Mouse (Mus musculus) heart, embryonic 13.5 days (tissue): ENCODE data around the gene Tmeff1. TPM values are rescaled to one million over a fixed set of nuclear protein-coding genes. Genes with fewer than 3 reads are reported as not detected.
"Not testable (repeated sequence)": the region's sequence is repeated elsewhere in the genome, so short reads cannot be mapped to it uniquely, and the experiment has no call there.

Source experiments
- ATAC-seq: fragments of 200-750 bp; cut with Nextera tagmentation; 2 replicates; pipeline ENCODE4 v1.8.0; 2017; ENCODE audit warnings: moderate TSS enrichment; ENCODE audit not compliant: insufficient number of reproducible peaks, low FRiP score, low TSS enrichment; ENCODE audit errors: extremely low read depth
- H3K27ac ChIP-seq: fragments of 300-500 bp; sonication (generic); replicated peaks from 2 replicates; pipeline ENCODE4 v1.5.1; 2015; ENCODE audit warnings: moderate library complexity, mild to moderate bottlenecking, inconsistent platforms
- H3K27me3 ChIP-seq: fragments of 300-500 bp; sonication (generic); replicated peaks from 2 replicates; pipeline ENCODE4 v1.6.1; 2015; ENCODE audit warnings: mild to moderate bottlenecking, inconsistent platforms
- H3K36me3 ChIP-seq: fragments of 300-500 bp; sonication (generic); 2 replicates; pipeline ENCODE4 v1.6.1; 2015; ENCODE audit warnings: mild to moderate bottlenecking, inconsistent platforms
- H3K4me1 ChIP-seq: fragments of 300-500 bp; sonication (generic); 2 replicates; pipeline ENCODE4 v1.6.1; 2015; ENCODE audit warnings: inconsistent platforms
- H3K4me2 ChIP-seq: fragments of 300-500 bp; sonication (generic); 2 replicates; pipeline ENCODE4 v1.6.1; 2015; ENCODE audit warnings: inconsistent platforms, mild to moderate bottlenecking, moderate library complexity
- H3K4me3 ChIP-seq: fragments of 300-500 bp; sonication (generic); 2 replicates; pipeline ENCODE4 v1.5.1; 2015; ENCODE audit warnings: moderate library complexity, mild to moderate bottlenecking, inconsistent platforms
- H3K9ac ChIP-seq: fragments of 300-500 bp; sonication (generic); 2 replicates; pipeline ENCODE4 v1.6.1; 2015; ENCODE audit warnings: inconsistent platforms, mild to moderate bottlenecking, moderate library complexity
- H3K9me3 ChIP-seq: fragments of 300-500 bp; sonication (generic); 2 replicates; pipeline ENCODE4 v1.6.1; 2016; ENCODE audit warnings: inconsistent platforms
- WGBS: fragments of 180-500 bp; shearing (Covaris S2); methylation state at CpG from one replicate; pipeline ENCODE4 v1.1.7; 2015; ENCODE audit warnings: mixed read lengths; 5-methylcytosine and 5-hydroxymethylcytosine counted together
- polyA plus RNA-seq: library from polyadenylated mRNA; unstranded; fragments of >200 nt; fragmentation: Nextera tagmentation; extraction: Ambion mirVana; gene quantifications from 2 replicates; pipeline ENCODE4 v1.2.1, GENCODE M21; 2015

Gene Tmeff1
- polyA plus RNA-seq, 1 experiment from 2014 or later: 30.7 TPM

- Histone ChIP-seq H3K27ac (no peak overlapping the region), H3K4me2 (no peak overlapping the region), H3K36me3 (peaks cover 14% of the 10 kb centered on the region), H3K4me1 (peaks cover 8% of the 10 kb centered on the region), H3K27me3 (no peaks in the 10 kb centered on the region), H3K9me3 (no peaks in the 10 kb centered on the region), H3K4me3 (no peak overlapping the region), H3K9ac (no peak overlapping the region)
- 95% methylated on average over 9 of the region's 9 CpGs for WGBS
- no peak for ATAC-seq
Measured at GRCm38 (mm10) chr4:48678793-48679192, 93.8 kb downstream of the Tmeff1 start.

- 47% methylated on average over 6 of the region's 6 CpGs for WGBS
- H3K9me3 ChIP-seq, H3K9ac ChIP-seq, H3K27me3 ChIP-seq, H3K4me3 ChIP-seq, H3K27ac ChIP-seq, H3K36me3 ChIP-seq, ATAC-seq: not testable (repeated sequence)
- H3K4me2 ChIP-seq: 0 out of 2 replicates have a peak overlapping the region, but pooled peaks have one; percentile 58
- peaks cover 11% of the 10 kb centered on the region for H3K4me1 ChIP-seq
Measured at GRCm38 (mm10) chr4:48679728-48680127, 94.8 kb downstream of the Tmeff1 start.

GRCm38 (mm10) chr4:48680214-48680613 lies 95.2 kb downstream of the Tmeff1 start:
- Histone ChIP-seq H3K4me2 (peak overlapping the region; percentile 58), H3K27me3 (no peaks in the 10 kb centered on the region), H3K9ac (no peak overlapping the region; the same call in 1 of the 2 replicates), H3K9me3 (no peaks in the 10 kb centered on the region), H3K27ac (no peak overlapping the region), H3K4me1 (peaks cover 15% of the 10 kb centered on the region), H3K36me3 (peaks cover 3% of the 10 kb centered on the region; the same call in 1 of the 2 replicates), H3K4me3 (peak overlapping the region; percentile 15; the same call in 1 of the 2 replicates)
- WGBS: 36% methylated on average over 7 of the region's 7 CpGs
- no peak for ATAC-seq

- Histone ChIP-seq H3K4me1 (peaks cover 15% of the 10 kb centered on the region), H3K36me3 (0 out of 2 replicates have a peak, but pooled peaks cover 3% of the 10 kb centered on the region), H3K27me3 (no peaks in the 10 kb centered on the region), H3K9ac (no peak overlapping the region; the same call in 1 of the 2 replicates), H3K4me2 (peak overlapping the region; percentile 58), H3K27ac (no peak overlapping the region), H3K9me3 (no peaks in the 10 kb centered on the region), H3K4me3 (peak overlapping the region; percentile 15; the same call in 1 of the 2 replicates)
- no peak for ATAC-seq
- 35% methylated on average over 10 of the region's 11 CpGs for WGBS
Measured at GRCm38 (mm10) chr4:48680648-48681343, 95.8 kb downstream of the Tmeff1 start.

GRCm38 (mm10) chr4:48683126-48683525 lies 98.2 kb downstream of the Tmeff1 start:
- Histone ChIP-seq H3K9ac (no peak overlapping the region), H3K4me2 (no peak overlapping the region), H3K27ac (no peak overlapping the region), H3K9me3 (no peaks in the 10 kb centered on the region), H3K36me3 (no peaks in the 10 kb centered on the region), H3K4me1 (peaks cover 15% of the 10 kb centered on the region), H3K4me3 (no peak overlapping the region), H3K27me3 (no peaks in the 10 kb centered on the region)
- WGBS: 92% methylated on average over 8 of the region's 8 CpGs
- no peak for ATAC-seq

- not testable (repeated sequence) for H3K36me3 ChIP-seq, H3K27ac ChIP-seq, H3K4me3 ChIP-seq, H3K9ac ChIP-seq, H3K4me2 ChIP-seq, ATAC-seq, H3K27me3 ChIP-seq, H3K9me3 ChIP-seq
- WGBS: 94% methylated on average over 19 of the region's 21 CpGs
- peaks cover 15% of the 10 kb centered on the region for H3K4me1 ChIP-seq
Measured at GRCm38 (mm10) chr4:48683633-48684209, 98.7 kb downstream of the Tmeff1 start.

- H3K4me2 ChIP-seq: no peak overlapping the region
- no peak overlapping the region for H3K4me3 ChIP-seq
- peaks cover 15% of the 10 kb centered on the region for H3K4me1 ChIP-seq
- ATAC-seq: no peak
- H3K27me3 ChIP-seq: no peaks in the 10 kb centered on the region
- no peak overlapping the region for H3K9ac ChIP-seq
- no peak overlapping the region for H3K27ac ChIP-seq
- H3K9me3 ChIP-seq: no peaks in the 10 kb centered on the region
- no peaks in the 10 kb centered on the region for H3K36me3 ChIP-seq
- WGBS: 50% methylated on average over 7 of the region's 7 CpGs
Measured at GRCm38 (mm10) chr4:48684593-48685187, 99.7 kb downstream of the Tmeff1 start.

GRCm38 (mm10) chr4:48688148-48688547 lies 103.2 kb downstream of the Tmeff1 start:
- ATAC-seq: no peak
- Histone ChIP-seq H3K4me3 (no peak overlapping the region), H3K4me2 (no peak overlapping the region), H3K36me3 (no peaks in the 10 kb centered on the region), H3K4me1 (peaks cover 10% of the 10 kb centered on the region; the same call in 1 of the 2 replicates), H3K27ac (no peak overlapping the region), H3K9me3 (no peaks in the 10 kb centered on the region), H3K27me3 (no peaks in the 10 kb centered on the region), H3K9ac (no peak overlapping the region)
- 49% methylated on average over 6 of the region's 6 CpGs for WGBS

- H3K4me1 ChIP-seq: 0 out of 2 replicates have a peak, but pooled peaks cover 3% of the 10 kb centered on the region
- no peak overlapping the region for H3K27ac ChIP-seq
- ATAC-seq: no peak
- no peak overlapping the region for H3K9ac ChIP-seq
- WGBS: 70% methylated on average over 9 of the region's 9 CpGs
- no peaks in the 10 kb centered on the region for H3K9me3 ChIP-seq
- no peak overlapping the region for H3K4me2 ChIP-seq
- no peak overlapping the region for H3K4me3 ChIP-seq
- no peaks in the 10 kb centered on the region for H3K27me3 ChIP-seq
- no peaks in the 10 kb centered on the region for H3K36me3 ChIP-seq
Measured at GRCm38 (mm10) chr4:48690640-48691039, 105.7 kb downstream of the Tmeff1 start.

- Histone ChIP-seq H3K36me3 (no peaks in the 10 kb centered on the region), H3K9ac (no peak overlapping the region), H3K9me3 (no peaks in the 10 kb centered on the region), H3K27me3 (no peaks in the 10 kb centered on the region), H3K4me3 (no peak overlapping the region), H3K27ac (no peak overlapping the region), H3K4me2 (no peak overlapping the region), H3K4me1 (0 out of 2 replicates have a peak, but pooled peaks cover 3% of the 10 kb centered on the region)
- 37% methylated on average over 7 of the region's 7 CpGs for WGBS
- no peak for ATAC-seq
Measured at GRCm38 (mm10) chr4:48691793-48692437, 106.9 kb downstream of the Tmeff1 start.

GRCm38 (mm10) chr4:48692736-48693292 lies 107.8 kb downstream of the Tmeff1 start:
- H3K36me3 ChIP-seq: no peaks in the 10 kb centered on the region
- no peaks in the 10 kb centered on the region for H3K27me3 ChIP-seq
- WGBS: 73% methylated on average over 9 of the region's 9 CpGs
- ATAC-seq: no peak
- H3K9ac ChIP-seq: no peak overlapping the region
- H3K4me3 ChIP-seq: no peak overlapping the region
- no peak overlapping the region for H3K4me2 ChIP-seq
- no peaks in the 10 kb centered on the region for H3K9me3 ChIP-seq
- H3K4me1 ChIP-seq: 0 out of 2 replicates have a peak, but pooled peaks cover 3% of the 10 kb centered on the region
- no peak overlapping the region for H3K27ac ChIP-seq
